Mouse (Mus musculus) testis, adult 2 months (tissue): ENCODE results near the gene Gm10803.

Experiments
- CTCF ChIP-seq: fragments of 200-500 bp; IDR thresholded peaks from 2 replicates; pipeline ENCODE4 v1.5.1; 2012; ENCODE audit warnings: low read depth, mild to moderate bottlenecking, inconsistent platforms, low read length, moderate library complexity; ENCODE audit not compliant: control insufficient read depth, insufficient read depth, insufficient replicate concordance
- POLR2A ChIP-seq: fragments of 200-500 bp; IDR thresholded peaks from 2 replicates; pipeline ENCODE4 v1.6.1; 2012; ENCODE audit warnings: low read depth, mild to moderate bottlenecking, inconsistent platforms, low read length, moderate library complexity; ENCODE audit not compliant: control insufficient read depth

- TF ChIP-seq CTCF: no peak
- TF ChIP-seq POLR2A: no peak
Measured at GRCm38 (mm10) chr2:93567675-93568074, 7.3 kb downstream of the Gm10803 start.
